Mouse (Mus musculus): ENCODE data around the gene Lhfp. TPM values are rescaled to one million over a fixed set of nuclear protein-coding genes. Genes with fewer than 3 reads are reported as not detected.

The Lhfp gene
- polyA plus RNA-seq, 1 experiment from 2014 or later, result 89.7 TPM

- Histone ChIP-seq H3K9me3 (ENCODE audit: control insufficient read depth, low read length) (no peaks in the 10 kb centered on the region), H3K4me3 (ENCODE audit: low read length) (no peak overlapping the region), H3K27me3 (ENCODE audit: control insufficient read depth, insufficient read depth, low read length) (no peaks in the 10 kb centered on the region), H3K36me3 (ENCODE audit: control insufficient read depth, insufficient read depth, low read length) (no peaks in the 10 kb centered on the region), H3K27ac (ENCODE audit: low read depth, low read length) (no peak overlapping the region), H3K9ac (ENCODE audit: low read depth, low read length) (no peak overlapping the region), H3K4me2 (replicated peaks; ENCODE audit: low read depth, low read length) (no peak overlapping the region), H3K4me1 (ENCODE audit: control insufficient read depth, insufficient read depth, low read length) (peaks cover 19% of the 10 kb centered on the region)
- no peak for ATAC-seq (ENCODE audit: low FRiP score, low TSS enrichment)
- WGBS, result 86% methylated on average over 7 of the region's 7 CpGs
Observed at GRCm38 (mm10) chr3:53204348-53204984, 163.1 kb downstream of the Lhfp start.

- Histone ChIP-seq H3K9ac (ENCODE audit: low read depth, low read length) (no peak overlapping the region), H3K9me3 (ENCODE audit: control insufficient read depth, low read length) (no peaks in the 10 kb centered on the region), H3K36me3 (ENCODE audit: control insufficient read depth, insufficient read depth, low read length) (no peaks in the 10 kb centered on the region), H3K4me2 (replicated peaks; ENCODE audit: low read depth, low read length) (no peak overlapping the region), H3K27me3 (ENCODE audit: control insufficient read depth, insufficient read depth, low read length) (no peaks in the 10 kb centered on the region), H3K4me3 (ENCODE audit: low read length) (no peak overlapping the region), H3K4me1 (ENCODE audit: control insufficient read depth, insufficient read depth, low read length) (peaks cover 19% of the 10 kb centered on the region), H3K27ac (ENCODE audit: low read depth, low read length) (no peak overlapping the region)
- 91% methylated on average over 1 of the region's 1 CpGs for WGBS
- no peak for ATAC-seq (ENCODE audit: low FRiP score, low TSS enrichment)
Observed at GRCm38 (mm10) chr3:53204985-53205365, 163.6 kb downstream of the Lhfp start.

DNA sequence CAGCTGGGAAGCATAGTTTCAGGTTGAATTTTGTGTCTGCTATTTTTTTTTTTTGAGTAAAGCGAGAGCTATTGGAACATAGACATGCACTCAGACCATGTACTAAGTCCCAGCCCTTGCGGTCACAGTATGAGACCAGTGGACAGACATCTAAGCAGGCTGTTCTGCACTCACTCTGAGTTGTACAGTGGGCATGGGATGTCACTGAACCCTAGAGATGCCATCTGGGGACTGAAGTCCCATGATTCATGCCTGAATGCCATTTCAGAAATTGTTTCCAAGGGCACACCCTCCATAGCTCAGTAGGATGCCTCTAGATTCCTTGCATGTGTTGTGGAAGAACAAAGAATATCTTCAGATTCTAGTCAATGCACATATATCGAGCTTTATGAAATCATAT lies 164.4 kb downstream of the Lhfp start:
- Histone ChIP-seq H3K9ac (ENCODE audit: low read depth, low read length) (no peak overlapping the region), H3K36me3 (ENCODE audit: control insufficient read depth, insufficient read depth, low read length) (no peaks in the 10 kb centered on the region), H3K27ac (ENCODE audit: low read depth, low read length) (no peak overlapping the region), H3K4me1 (ENCODE audit: control insufficient read depth, insufficient read depth, low read length) (peaks cover 19% of the 10 kb centered on the region), H3K27me3 (ENCODE audit: control insufficient read depth, insufficient read depth, low read length) (no peaks in the 10 kb centered on the region), H3K4me2 (replicated peaks; ENCODE audit: low read depth, low read length) (no peak overlapping the region), H3K4me3 (ENCODE audit: low read length) (no peak overlapping the region), H3K9me3 (ENCODE audit: control insufficient read depth, low read length) (no peaks in the 10 kb centered on the region)
- ATAC-seq (ENCODE audit: low FRiP score, low TSS enrichment), result no peak
- WGBS, result 90% methylated on average over 3 of the region's 3 CpGs

GRCm38 (mm10) chr3:53206509-53207224 lies 165.3 kb downstream of the Lhfp start:
- no peak for ATAC-seq (ENCODE audit: low FRiP score, low TSS enrichment)
- Histone ChIP-seq H3K9ac (ENCODE audit: low read depth, low read length) (no peak overlapping the region), H3K27me3 (ENCODE audit: control insufficient read depth, insufficient read depth, low read length) (no peaks in the 10 kb centered on the region), H3K4me2 (replicated peaks; ENCODE audit: low read depth, low read length) (no peak overlapping the region), H3K4me1 (ENCODE audit: control insufficient read depth, insufficient read depth, low read length) (peaks cover 24% of the 10 kb centered on the region), H3K27ac (ENCODE audit: low read depth, low read length) (no peak overlapping the region), H3K4me3 (ENCODE audit: low read length) (no peak overlapping the region), H3K36me3 (ENCODE audit: control insufficient read depth, insufficient read depth, low read length) (no peaks in the 10 kb centered on the region), H3K9me3 (ENCODE audit: control insufficient read depth, low read length) (no peaks in the 10 kb centered on the region)
- 68% methylated on average over 11 of the region's 11 CpGs for WGBS

DNA sequence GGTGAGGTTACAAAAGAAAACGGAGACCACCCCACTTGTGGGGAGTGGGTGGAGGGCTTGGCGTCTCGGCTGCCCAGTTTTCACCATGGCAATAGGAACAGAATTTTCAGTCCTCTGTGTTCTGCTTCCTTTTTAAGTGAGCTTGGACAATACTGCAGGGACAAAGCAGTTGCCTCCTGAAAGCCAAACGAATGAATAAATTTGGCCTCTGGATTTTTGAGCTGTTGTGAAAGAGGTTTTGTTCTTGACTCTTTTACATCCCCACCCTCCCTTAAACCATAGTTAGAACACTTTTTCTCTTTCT lies 165.8 kb downstream of the Lhfp start:
- H3K27ac ChIP-seq (ENCODE audit: low read depth, low read length), result no peak overlapping the region
- no peaks in the 10 kb centered on the region for H3K9me3 ChIP-seq (ENCODE audit: control insufficient read depth, low read length)
- no peak overlapping the region for H3K9ac ChIP-seq (ENCODE audit: low read depth, low read length)
- H3K4me2 ChIP-seq (replicated peaks; ENCODE audit: low read depth, low read length), result no peak overlapping the region
- H3K4me3 ChIP-seq (ENCODE audit: low read length), result no peak overlapping the region
- peaks cover 24% of the 10 kb centered on the region for H3K4me1 ChIP-seq (ENCODE audit: control insufficient read depth, insufficient read depth, low read length)
- no peak for ATAC-seq (ENCODE audit: low FRiP score, low TSS enrichment)
- 54% methylated on average over 4 of the region's 4 CpGs for WGBS
- no peaks in the 10 kb centered on the region for H3K27me3 ChIP-seq (ENCODE audit: control insufficient read depth, insufficient read depth, low read length)
- no peaks in the 10 kb centered on the region for H3K36me3 ChIP-seq (ENCODE audit: control insufficient read depth, insufficient read depth, low read length)

- Histone ChIP-seq H3K27me3 (ENCODE audit: control insufficient read depth, insufficient read depth, low read length) (no peaks in the 10 kb centered on the region), H3K27ac (ENCODE audit: low read depth, low read length) (peak overlapping the region; percentile 19; the same call in 1 of the 2 replicates), H3K36me3 (ENCODE audit: control insufficient read depth, insufficient read depth, low read length) (no peaks in the 10 kb centered on the region), H3K9ac (ENCODE audit: low read depth, low read length) (no peak overlapping the region), H3K4me1 (ENCODE audit: control insufficient read depth, insufficient read depth, low read length) (peaks cover 13% of the 10 kb centered on the region), H3K4me3 (ENCODE audit: low read length) (no peak overlapping the region), H3K9me3 (ENCODE audit: control insufficient read depth, low read length) (no peaks in the 10 kb centered on the region), H3K4me2 (replicated peaks; ENCODE audit: low read depth, low read length) (no peak overlapping the region)
- peak; percentile 64; the same call in 1 of the 2 replicates for ATAC-seq (ENCODE audit: low FRiP score, low TSS enrichment)
- 47% methylated on average over 10 of the region's 10 CpGs for WGBS
Observed at GRCm38 (mm10) chr3:53210691-53211526, 169.6 kb downstream of the Lhfp start.

DNA sequence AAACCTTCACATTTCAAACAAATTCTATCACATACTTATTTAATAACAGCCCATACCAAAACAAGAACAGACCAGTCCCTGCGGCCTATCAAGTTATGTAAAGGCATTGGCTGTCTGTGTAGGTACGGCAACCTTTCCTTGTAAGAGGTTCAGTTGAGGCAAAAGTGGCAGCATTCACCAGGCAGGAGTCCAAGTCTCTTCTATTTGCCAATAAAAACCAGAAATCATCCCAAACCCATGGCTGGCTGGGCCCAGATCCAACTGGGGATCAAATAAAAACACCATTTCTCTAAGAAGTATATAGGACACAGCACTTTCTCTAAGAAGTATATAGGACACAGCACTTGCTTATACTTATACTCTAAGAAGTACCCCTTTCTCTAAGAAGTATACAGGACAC lies 171.3 kb downstream of the Lhfp start:
- no peak overlapping the region for H3K4me2 ChIP-seq (replicated peaks; ENCODE audit: low read depth, low read length)
- no peak for ATAC-seq (ENCODE audit: low FRiP score, low TSS enrichment)

DNA sequence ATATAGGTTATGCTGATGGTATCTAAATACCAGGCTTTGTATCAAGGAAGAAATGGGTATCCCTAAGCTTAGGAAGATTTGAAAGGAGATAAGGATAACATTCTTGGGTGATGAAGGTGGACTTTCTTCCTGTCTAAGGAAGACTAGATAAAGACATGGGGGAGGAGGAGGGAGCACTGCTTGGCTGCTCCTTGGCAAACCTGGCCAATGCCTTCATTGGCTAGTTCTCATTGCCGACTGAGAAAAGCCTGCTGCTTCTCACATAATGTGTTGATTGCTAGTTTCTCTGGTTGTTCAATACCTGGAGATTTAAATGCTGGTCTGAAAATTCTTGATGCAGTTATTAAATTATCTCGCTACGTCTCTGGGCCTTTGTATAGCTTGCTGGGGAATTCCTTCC lies 172.0 kb downstream of the Lhfp start:
- ATAC-seq (ENCODE audit: low FRiP score, low TSS enrichment), result no peak
- Histone ChIP-seq H3K4me2 (replicated peaks; ENCODE audit: low read depth, low read length) (no peak overlapping the region), H3K4me1 (ENCODE audit: control insufficient read depth, insufficient read depth, low read length) (peaks cover 9% of the 10 kb centered on the region), H3K27ac (ENCODE audit: low read depth, low read length) (no peak overlapping the region), H3K27me3 (ENCODE audit: control insufficient read depth, insufficient read depth, low read length) (no peaks in the 10 kb centered on the region), H3K4me3 (ENCODE audit: low read length) (no peak overlapping the region), H3K9me3 (ENCODE audit: control insufficient read depth, low read length) (no peaks in the 10 kb centered on the region), H3K36me3 (ENCODE audit: control insufficient read depth, insufficient read depth, low read length) (no peaks in the 10 kb centered on the region), H3K9ac (ENCODE audit: low read depth, low read length) (no peak overlapping the region)
- WGBS, result 93% methylated on average over 3 of the region's 3 CpGs

More for the DNA sequence above, 171.3 kb downstream of the Lhfp start:
- H3K4me3 ChIP-seq (ENCODE audit: low read length), result no peak overlapping the region
- H3K36me3 ChIP-seq (ENCODE audit: control insufficient read depth, insufficient read depth, low read length), result no peaks in the 10 kb centered on the region
- no peaks in the 10 kb centered on the region for H3K9me3 ChIP-seq (ENCODE audit: control insufficient read depth, low read length)
- H3K27ac ChIP-seq (ENCODE audit: low read depth, low read length), result no peak overlapping the region
- WGBS, result 93% methylated on average over 2 of the region's 2 CpGs
- no peaks in the 10 kb centered on the region for H3K27me3 ChIP-seq (ENCODE audit: control insufficient read depth, insufficient read depth, low read length)
- H3K9ac ChIP-seq (ENCODE audit: low read depth, low read length), result no peak overlapping the region
- H3K4me1 ChIP-seq (ENCODE audit: control insufficient read depth, insufficient read depth, low read length), result peaks cover 9% of the 10 kb centered on the region

- no peak overlapping the region for H3K27ac ChIP-seq (ENCODE audit: low read depth, low read length)
- no peak for ATAC-seq (ENCODE audit: low FRiP score, low TSS enrichment)
- H3K36me3 ChIP-seq (ENCODE audit: control insufficient read depth, insufficient read depth, low read length), result no peaks in the 10 kb centered on the region
- 67% methylated on average over 7 of the region's 7 CpGs for WGBS
- H3K4me1 ChIP-seq (ENCODE audit: control insufficient read depth, insufficient read depth, low read length), result peaks cover 9% of the 10 kb centered on the region
- no peaks in the 10 kb centered on the region for H3K9me3 ChIP-seq (ENCODE audit: control insufficient read depth, low read length)
- H3K27me3 ChIP-seq (ENCODE audit: control insufficient read depth, insufficient read depth, low read length), result no peaks in the 10 kb centered on the region
- H3K4me2 ChIP-seq (replicated peaks; ENCODE audit: low read depth, low read length), result no peak overlapping the region
- no peak overlapping the region for H3K4me3 ChIP-seq (ENCODE audit: low read length)
- H3K9ac ChIP-seq (ENCODE audit: low read depth, low read length), result no peak overlapping the region
Observed at GRCm38 (mm10) chr3:53213746-53214271, 172.5 kb downstream of the Lhfp start.
